Mouse (Mus musculus) ES-E14 (cell line): ENCODE data around the gene Cytip. TPM values are rescaled to one million over a fixed set of nuclear protein-coding genes. Genes with fewer than 3 reads are reported as not detected.

Experiments
- DNase-seq: peaks from one replicate; pipeline ENCODE4 v3.0.0-alpha.2; 2013; ENCODE audit warnings: low read depth, low spot score
- H3K27ac ChIP-seq: 2 replicates; pipeline ENCODE4 v1.5.1; 2012; ENCODE audit warnings: low read depth, mild to moderate bottlenecking, low read length, moderate library complexity, mixed read lengths; ENCODE audit not compliant: poor library complexity, insufficient read depth, severe bottlenecking
- H3K36me3 ChIP-seq: 2 replicates; pipeline ENCODE4 v1.6.1; 2012; ENCODE audit warnings: mild to moderate bottlenecking, low read length, moderate library complexity, mixed read lengths; ENCODE audit not compliant: control insufficient read depth, poor library complexity, insufficient read depth, severe bottlenecking
- H3K4me1 ChIP-seq, 2 experiments: fragments of 150-350 bp in 1 of 2; sonication (generic) in 1 of 2; 2 replicates each; pipeline ENCODE4 v1.6.1; 2012; ENCODE audit warnings: low read length in 2 of 2, mild to moderate bottlenecking in 1 of 2, mixed read lengths in 1 of 2; ENCODE audit not compliant: control insufficient read depth in 2 of 2, insufficient read depth in 2 of 2, poor library complexity in 1 of 2
- H3K4me3 ChIP-seq, 2 experiments: fragments of 150-350 bp in 1 of 2; sonication (generic) in 1 of 2; 2 replicates each; pipeline ENCODE4 v1.5.1; 2012; ENCODE audit warnings: low read length in 2 of 2, low read depth in 1 of 2, mild to moderate bottlenecking in 1 of 2, mixed read lengths in 1 of 2; ENCODE audit not compliant: insufficient read depth in 1 of 2, poor library complexity in 1 of 2, severe bottlenecking in 1 of 2
- H3K9ac ChIP-seq: 2 replicates; pipeline ENCODE4 v1.6.1; 2012; ENCODE audit warnings: low read depth, mild to moderate bottlenecking, low read length, mixed read lengths; ENCODE audit not compliant: poor library complexity, insufficient read depth, severe bottlenecking
- H3K9me3 ChIP-seq: fragments of 150-350 bp; sonication (generic); 2 replicates; pipeline ENCODE4 v1.6.1; 2012; ENCODE audit warnings: low read depth, mild to moderate bottlenecking, low read length; ENCODE audit not compliant: control insufficient read depth, insufficient read depth
- CHD2 ChIP-seq: IDR thresholded peaks from 2 replicates; pipeline ENCODE4 v1.6.1; 2014; ENCODE audit warnings: mild to moderate bottlenecking, low read depth, low read length, inconsistent platforms
- HCFC1 ChIP-seq: IDR thresholded peaks from 2 replicates; pipeline ENCODE4 v1.6.1; 2012; ENCODE audit warnings: low read length, inconsistent platforms, borderline replicate concordance; ENCODE audit not compliant: insufficient read depth
- MAFK ChIP-seq: IDR thresholded peaks from 2 replicates; pipeline ENCODE4 v1.6.1; 2014; ENCODE audit warnings: mild to moderate bottlenecking, low read depth, low read length, inconsistent platforms; ENCODE audit not compliant: insufficient read depth
- ZC3H11A ChIP-seq: IDR thresholded peaks from 2 replicates; pipeline ENCODE4 v1.6.1; 2012; ENCODE audit warnings: low read depth, mild to moderate bottlenecking, inconsistent platforms, low read length, borderline replicate concordance
- ZNF384 ChIP-seq: IDR thresholded peaks from 2 replicates; pipeline ENCODE4 v1.6.1; 2012; ENCODE audit warnings: low read depth, low read length, inconsistent platforms
- in situ Hi-C, 2 experiments: fragments of 600-800 bp; cut with MboI; formaldehyde crosslinking; loops; one replicate each; pipeline ENCODE4 v1.15.1; 2025; ENCODE audit warnings: low sequenced_read_pairs in 2 of 2, inconsistent platforms in 1 of 2; ENCODE audit not compliant: unreplicated experiment in 2 of 2
- total RNA-seq: library from RNA; depleted of rRNA; stranded (reverse); fragments of 300-350 nt; gene quantifications from 2 replicates; pipeline ENCODE4 v1.2.3, GENCODE M21; 2012

The Cytip gene
- total RNA-seq, 1 experiment = 0.22 TPM

DNA sequence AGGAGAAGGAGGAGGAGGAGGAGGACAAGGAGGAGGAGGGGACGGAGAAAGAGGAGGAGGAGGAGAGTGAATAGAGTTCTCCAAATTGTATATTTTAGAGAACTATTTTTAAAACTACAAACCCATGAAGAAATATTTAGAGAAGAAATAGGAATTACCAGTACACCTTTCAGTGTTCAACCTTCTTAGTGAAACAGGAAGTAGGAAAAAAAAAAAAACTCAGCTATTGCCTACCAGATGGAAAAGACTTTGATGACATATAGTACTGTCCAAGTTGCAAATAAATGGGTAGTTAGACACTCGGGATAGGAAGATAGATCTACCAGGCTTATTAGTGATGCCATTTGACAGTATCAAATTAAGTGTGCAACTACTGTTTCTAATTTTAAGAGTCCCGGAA is 27.7 kb downstream of the Cytip start:
- TF ChIP-seq MAFK (no peak), CHD2 (no peak), ZNF384 (no peak), ZC3H11A (no peak), HCFC1 (no peak)
- no peak for DNase-seq
- no peaks in the 10 kb centered on the region for H3K9me3 ChIP-seq
- in situ Hi-C loops = no loop called here
- H3K27ac ChIP-seq = no peak overlapping the region
- H3K9ac ChIP-seq = no peak overlapping the region
- no peaks in the 10 kb centered on the region for H3K36me3 ChIP-seq
- no peaks in the 10 kb centered on the region for H3K4me1 ChIP-seq
- no peak overlapping the region for H3K4me3 ChIP-seq

DNA sequence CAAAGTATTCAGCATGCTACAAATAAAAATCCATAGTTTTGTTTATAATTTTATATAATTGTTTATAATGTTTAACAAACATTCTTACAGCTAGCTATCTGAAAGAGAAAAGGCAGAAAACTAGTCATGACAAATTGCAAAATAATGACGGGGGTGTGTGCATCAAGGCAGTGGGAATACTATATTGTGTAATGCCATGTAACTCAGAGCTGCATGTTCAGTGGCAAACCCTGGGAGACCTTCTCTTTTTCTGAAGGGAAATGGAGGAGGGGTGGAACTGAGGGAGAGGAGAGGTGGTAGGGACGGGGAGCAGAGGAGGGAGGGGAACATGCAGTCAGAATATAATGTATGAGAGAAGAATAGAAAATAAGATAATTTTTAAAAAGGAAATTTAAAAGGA is 28.6 kb downstream of the Cytip start:
- H3K4me3 ChIP-seq = no peak overlapping the region
- no peaks in the 10 kb centered on the region for H3K4me1 ChIP-seq
- no peaks in the 10 kb centered on the region for H3K9me3 ChIP-seq
- TF ChIP-seq MAFK = no peak
- no peak for TF ChIP-seq ZC3H11A
- no peak for TF ChIP-seq ZNF384
- TF ChIP-seq HCFC1 = no peak
- TF ChIP-seq CHD2 = no peak
- H3K27ac ChIP-seq = no peak overlapping the region
- H3K36me3 ChIP-seq = no peaks in the 10 kb centered on the region
- H3K9ac ChIP-seq = no peak overlapping the region
- in situ Hi-C loops = no loop called here
- DNase-seq = no peak

- in situ Hi-C loops = no loop called here
These were observed 31.7 kb downstream of the Cytip start for GRCm38 (mm10) chr2:58163457-58164181.

GRCm38 (mm10) chr2:58161813-58162212 is 33.5 kb downstream of the Cytip start:
- no peak for TF ChIP-seq HCFC1
- no peak for TF ChIP-seq CHD2
- TF ChIP-seq MAFK = no peak
- no peak for TF ChIP-seq ZC3H11A
- no peak for TF ChIP-seq ZNF384
- in situ Hi-C loops = no loop called here
- no peak overlapping the region for H3K4me3 ChIP-seq
- H3K9me3 ChIP-seq = no peaks in the 10 kb centered on the region
- no peaks in the 10 kb centered on the region for H3K36me3 ChIP-seq
- no peaks in the 10 kb centered on the region for H3K4me1 ChIP-seq
- DNase-seq = no peak
- H3K9ac ChIP-seq = no peak overlapping the region
- H3K27ac ChIP-seq = no peak overlapping the region

More at GRCm38 (mm10) chr2:58163457-58164181, 31.7 kb downstream of the Cytip start:
- Histone ChIP-seq H3K27ac (no peak overlapping the region), H3K4me3 (no peak overlapping the region), H3K9ac (no peak overlapping the region), H3K4me1 (no peaks in the 10 kb centered on the region), H3K9me3 (no peaks in the 10 kb centered on the region), H3K36me3 (no peaks in the 10 kb centered on the region)
- no peak for DNase-seq
- TF ChIP-seq ZNF384 = no peak
- no peak for TF ChIP-seq ZC3H11A
- no peak for TF ChIP-seq CHD2
- no peak for TF ChIP-seq MAFK
